Mouse (Mus musculus) ES-E14 (cell line): ENCODE measurements around the gene Phf21b.

Source experiments
- CHD2 ChIP-seq: IDR thresholded peaks from 2 replicates; pipeline ENCODE4 v1.6.1; 2014; ENCODE audit warnings: mild to moderate bottlenecking, low read depth, low read length, inconsistent platforms
- HCFC1 ChIP-seq: IDR thresholded peaks from 2 replicates; pipeline ENCODE4 v1.6.1; 2012; ENCODE audit warnings: low read length, inconsistent platforms, borderline replicate concordance; ENCODE audit not compliant: insufficient read depth
- MAFK ChIP-seq: IDR thresholded peaks from 2 replicates; pipeline ENCODE4 v1.6.1; 2014; ENCODE audit warnings: mild to moderate bottlenecking, low read depth, low read length, inconsistent platforms; ENCODE audit not compliant: insufficient read depth
- ZC3H11A ChIP-seq: IDR thresholded peaks from 2 replicates; pipeline ENCODE4 v1.6.1; 2012; ENCODE audit warnings: low read depth, mild to moderate bottlenecking, inconsistent platforms, low read length, borderline replicate concordance
- ZNF384 ChIP-seq: IDR thresholded peaks from 2 replicates; pipeline ENCODE4 v1.6.1; 2012; ENCODE audit warnings: low read depth, low read length, inconsistent platforms

- TF ChIP-seq MAFK (no peak), ZNF384 (no peak), CHD2 (no peak), HCFC1 (no peak), ZC3H11A (no peak)
These were observed 77.3 kb downstream of the Phf21b start for GRCm38 (mm10) chr15:84778587-84778986.
